Mouse (Mus musculus) natural killer cell, adult 2 months (primary cell): Measurements from ENCODE around the gene Rnf149.

Experiments used
- DNase-seq, 2 experiments: peaks; one replicate each; pipeline ENCODE4 v3.0.0; 2022; ENCODE audit warnings: low spot score in 2 of 2

Gene Rnf149

DNA sequence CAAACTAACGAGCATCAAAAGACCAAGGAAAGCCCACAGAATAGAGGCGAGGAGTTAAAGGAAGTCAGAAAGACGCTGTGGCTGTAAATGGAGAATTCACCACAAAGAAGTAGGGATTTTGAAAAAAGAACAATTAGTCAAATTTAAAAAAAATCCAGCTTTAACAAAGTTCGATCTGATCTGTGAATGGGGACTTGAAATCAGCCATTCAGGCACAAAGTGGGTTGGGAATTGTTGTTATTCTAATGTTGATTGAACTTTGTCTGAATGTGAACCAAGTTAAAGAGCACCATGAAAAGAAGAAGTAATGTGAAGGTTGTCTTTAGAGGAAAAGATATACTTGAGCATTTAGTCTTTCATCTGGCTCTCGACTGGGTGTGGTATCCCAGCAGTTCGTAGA, 48.9 kb downstream of the Rnf149 start:
- no peak for DNase-seq

DNA sequence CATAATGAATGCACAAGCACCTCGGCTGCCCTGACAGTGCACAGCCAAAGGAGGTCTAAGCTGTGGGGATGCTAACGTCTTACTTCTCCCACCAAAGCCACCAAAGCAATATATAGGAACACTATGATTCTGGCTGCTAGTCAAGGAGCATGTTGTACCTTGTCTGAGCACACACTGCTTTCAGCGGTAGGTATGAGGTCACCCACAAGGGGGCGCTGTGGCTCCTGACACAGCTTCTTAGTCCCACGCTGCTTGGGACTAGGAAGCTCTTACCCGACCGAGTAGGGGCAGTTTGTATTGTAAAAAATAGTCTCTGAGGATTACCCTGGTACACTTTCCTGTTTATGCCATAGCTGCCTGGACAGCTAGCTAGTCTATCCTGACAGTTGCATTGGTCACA, 49.8 kb downstream of the Rnf149 start:
- peak; percentile 62 to 79 for DNase-seq

DNA sequence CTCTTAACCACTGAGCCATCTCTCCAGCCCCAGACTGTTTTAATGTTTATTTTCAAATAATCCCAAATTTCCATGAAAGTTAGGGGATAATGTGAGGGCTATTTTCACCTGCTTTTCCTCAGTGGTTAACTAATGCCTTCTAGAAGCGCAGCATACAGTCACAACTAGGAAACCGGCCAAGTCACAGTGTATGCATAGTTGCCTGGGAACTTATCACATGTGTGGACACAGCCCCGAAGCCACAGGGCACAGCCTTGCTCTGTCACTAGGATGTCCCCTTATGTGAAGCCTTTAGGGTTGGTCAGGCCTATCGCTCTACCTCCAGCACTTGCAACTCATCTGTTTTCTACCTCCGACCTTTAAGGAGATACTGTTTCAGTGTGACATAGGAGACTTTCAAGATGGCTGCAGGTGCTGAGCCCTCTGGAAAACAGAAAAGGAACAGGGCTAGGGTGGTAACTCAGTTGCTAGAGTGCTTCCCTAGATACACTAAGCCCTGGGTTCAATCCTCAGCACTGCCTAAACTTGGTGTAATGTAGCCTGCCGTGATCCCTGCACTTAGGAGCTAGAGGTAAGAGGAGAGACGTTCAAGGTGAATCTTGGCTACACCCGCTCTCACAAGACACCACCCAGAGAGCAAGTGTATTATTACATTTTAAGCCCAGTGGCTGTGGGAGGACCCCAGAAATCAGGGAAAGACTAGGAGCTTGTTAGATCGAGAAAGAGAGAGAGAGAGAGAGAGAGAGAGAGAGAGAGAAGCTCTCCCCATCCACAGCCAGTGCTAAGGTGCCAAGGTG, 50.6 kb downstream of the Rnf149 start:
- DNase-seq = no peak

DNA sequence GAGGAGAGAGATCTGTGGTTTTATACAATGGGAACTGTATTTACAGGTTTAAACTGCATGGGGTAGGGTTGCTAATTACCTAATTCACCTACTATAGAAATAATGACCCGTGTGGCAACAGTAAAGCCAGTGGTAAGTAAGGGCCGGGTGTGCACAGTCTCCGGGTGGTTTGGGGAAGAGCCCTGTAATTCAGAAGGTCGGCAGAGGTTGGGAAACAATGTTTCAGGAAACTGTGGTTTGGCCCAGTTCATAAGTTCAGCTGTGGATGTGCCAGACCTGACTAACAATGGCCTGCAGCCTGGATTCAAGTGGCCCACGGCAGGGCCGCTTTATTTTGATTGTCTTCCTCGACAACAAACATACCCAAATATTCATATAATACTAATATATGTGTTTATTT, 51.4 kb downstream of the Rnf149 start:
- DNase-seq = no peak

DNA sequence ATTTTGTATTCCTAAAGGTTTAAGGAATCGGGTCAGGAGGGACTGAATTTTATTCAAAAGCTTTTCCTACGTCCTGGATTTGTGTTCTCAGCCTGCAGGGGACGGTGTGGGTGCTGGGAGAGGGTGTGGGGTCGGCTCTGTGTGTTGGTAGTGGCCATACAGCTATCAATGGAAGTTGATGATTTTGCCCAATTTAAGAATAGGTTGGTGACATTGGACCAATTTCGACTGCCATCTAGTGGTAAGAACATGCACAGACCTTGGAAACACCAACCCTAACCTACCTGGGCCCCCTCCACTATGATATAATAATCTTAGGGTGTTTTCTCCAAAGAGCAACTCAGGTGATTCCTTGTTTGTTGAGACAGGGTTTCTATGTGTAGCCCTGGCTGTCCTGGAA, 54.7 kb downstream of the Rnf149 start:
- DNase-seq = peak in 1 of 2 experiments; percentile 27

DNA sequence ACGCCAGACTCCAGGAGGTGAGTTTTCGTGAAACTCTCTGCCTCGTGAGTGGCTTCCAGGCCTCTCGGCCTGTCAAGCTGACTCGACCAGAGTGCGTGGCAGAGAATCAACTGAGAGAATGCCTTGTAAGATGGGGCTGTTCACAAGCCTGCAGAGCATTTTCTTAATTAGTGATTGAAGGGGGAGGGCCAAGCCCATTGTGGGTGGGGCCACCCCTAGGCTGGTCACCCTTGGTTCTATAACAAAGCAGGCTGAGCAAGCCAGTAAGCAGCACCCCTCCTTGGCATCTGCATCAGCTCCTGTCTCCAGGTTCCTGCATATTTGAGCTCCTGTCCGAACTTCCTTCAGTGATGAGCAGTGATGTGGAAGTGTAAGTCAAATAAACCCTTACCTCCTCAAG, 55.9 kb downstream of the Rnf149 start:
- DNase-seq = no peak

DNA sequence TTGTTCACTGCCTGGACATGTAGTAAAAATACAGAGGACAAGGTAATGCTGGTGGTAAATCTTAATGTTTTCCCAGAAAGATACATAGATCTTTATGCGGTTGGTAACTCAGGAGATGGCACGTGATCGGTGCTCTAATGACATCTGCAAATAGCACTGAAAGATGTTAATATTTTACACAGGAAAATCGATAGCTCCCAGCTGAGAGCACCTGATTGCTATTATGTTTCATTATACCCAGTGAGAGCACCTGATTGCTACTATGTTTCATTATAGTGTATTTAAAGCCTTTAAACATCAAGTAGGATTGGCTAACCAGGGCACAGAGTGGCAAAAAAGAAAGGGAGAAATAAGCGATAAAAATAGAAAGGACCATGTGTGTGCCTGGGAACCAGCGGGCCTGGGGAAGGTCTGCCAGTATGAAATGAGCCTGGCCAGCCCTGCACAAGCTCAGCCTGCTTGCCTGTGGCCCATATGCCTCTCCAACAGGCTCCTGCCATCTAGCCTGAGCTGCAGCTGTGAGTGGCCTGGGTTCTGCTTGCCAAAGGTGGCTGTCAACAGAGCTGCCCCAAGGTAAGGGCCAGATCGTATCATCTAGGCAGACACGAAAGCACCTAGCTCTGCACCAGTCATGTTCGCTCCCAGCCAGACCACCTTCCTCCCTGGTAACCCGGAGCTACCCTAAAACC, 61.8 kb downstream of the Rnf149 start:
- no peak for DNase-seq

DNA sequence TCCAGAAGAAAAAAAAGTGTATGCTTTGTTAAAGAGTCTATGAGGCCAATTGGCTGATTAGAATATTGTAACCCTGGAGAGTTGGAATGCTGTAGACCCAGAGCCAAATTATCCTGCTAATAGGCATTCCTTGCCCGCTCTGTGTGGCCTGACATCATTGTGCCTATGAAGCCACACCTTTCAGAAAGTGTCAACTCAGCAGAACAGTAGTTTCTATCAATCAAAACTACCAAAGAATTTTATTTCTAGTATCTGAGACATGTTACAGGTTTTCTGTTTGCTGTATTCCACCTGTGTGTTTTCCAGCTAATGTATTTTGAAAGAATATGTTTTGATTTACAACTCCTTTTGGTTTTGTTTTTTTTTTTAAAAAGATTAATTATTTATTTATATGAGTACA, 65.0 kb downstream of the Rnf149 start:
- no peak for DNase-seq

DNA sequence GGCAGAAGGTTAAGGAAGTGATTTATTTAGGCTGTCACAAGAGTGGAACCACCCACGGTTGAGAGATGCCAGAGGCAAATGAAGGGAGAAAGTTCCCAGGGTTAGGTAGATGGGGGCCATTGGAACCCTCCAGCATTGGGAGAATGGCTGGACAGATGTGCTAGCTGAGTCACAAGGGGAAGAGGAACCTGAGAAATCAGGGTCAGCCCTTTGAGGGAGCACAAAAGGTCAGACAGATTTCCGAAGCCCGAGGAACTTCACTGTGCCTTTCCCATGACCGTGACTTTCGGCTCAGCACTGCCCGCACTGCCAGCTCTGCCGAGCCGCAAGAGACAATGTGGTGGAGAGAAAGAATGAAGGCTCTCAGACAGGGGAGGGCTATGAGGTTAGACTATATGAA, 65.4 kb downstream of the Rnf149 start:
- DNase-seq = no peak

DNA sequence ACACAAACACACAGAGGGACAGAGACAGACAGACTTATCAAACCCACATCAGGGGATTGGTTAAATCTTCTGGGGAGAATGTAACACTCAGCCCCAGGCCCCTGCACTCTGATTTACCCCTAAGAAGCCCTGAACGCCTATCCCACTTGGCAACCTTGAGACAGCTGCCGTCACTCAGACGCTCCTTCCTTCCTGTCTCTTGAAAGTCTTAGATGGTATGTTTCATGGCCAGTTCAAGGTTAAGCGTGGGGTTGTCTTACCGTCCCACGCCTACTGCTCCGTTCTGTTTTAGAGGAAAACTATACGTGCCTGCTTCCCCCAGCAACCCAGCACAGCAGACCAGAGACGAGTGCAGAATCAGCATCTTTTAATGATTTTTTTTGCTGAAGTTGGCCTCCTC, 71.6 kb downstream of the Rnf149 start:
- DNase-seq = no peak

DNA sequence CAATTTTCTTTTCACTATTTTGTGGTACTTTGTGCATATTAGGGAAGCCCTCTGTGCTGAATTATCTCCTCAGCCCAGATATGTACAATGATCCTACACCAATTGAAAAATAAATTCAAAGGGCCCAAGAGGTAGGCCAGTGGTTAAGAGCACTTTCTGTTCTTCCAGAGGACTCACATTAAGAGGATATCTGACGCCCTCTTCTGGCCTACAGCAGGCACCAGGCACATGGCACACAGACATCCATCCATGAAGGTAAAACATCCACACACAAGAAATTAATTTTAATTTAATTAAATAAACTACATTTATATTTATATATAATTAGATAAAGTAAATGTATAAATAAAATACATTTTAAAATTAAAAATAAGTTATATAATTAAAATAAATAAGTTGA, 72.9 kb downstream of the Rnf149 start:
- DNase-seq = no peak

DNA sequence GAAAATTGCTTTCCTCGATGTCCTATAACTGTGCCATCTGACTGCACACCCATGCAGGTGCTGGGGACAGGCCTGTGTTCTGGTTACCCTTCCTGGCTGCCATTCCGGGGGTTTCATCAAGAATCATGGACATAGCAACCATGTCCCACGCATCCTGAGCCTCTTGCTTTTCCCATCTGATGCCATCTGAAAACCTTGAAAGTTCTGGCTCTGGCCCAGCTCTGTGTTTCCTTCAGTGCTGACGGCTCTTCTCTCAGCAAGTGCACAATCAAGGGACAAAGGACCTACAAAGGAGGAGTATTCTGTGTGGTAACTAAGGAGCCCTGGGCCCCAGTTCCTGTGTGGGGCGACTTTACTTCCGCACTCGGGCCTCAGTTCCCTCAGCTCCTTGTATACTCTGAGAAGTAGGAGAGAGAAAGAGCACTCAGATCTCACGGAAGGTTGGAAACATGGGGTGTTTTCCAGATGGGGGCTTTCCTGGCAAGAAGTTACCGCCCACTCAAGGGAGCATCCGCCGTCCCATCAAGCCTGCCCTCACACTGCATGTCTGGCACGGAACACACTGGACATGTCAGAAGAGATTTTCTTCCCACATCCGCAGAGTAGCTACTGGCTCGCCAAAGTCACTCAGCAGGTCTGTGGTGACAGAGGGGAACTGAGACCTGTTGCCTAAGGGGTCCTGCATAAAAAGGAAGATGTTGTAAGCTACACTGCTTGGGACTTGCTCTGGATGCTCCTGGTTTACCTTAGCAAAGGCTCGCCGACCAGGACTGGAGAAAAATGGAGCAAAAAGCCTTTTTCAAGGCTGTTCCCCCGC, 74.2 kb downstream of the Rnf149 start:
- DNase-seq = peak in 1 of 2 experiments; percentile 11
